Mouse (Mus musculus) stomach, embryonic 15.5 days (tissue): ENCODE measurements around the gene Fance. TPM values are rescaled to one million over a fixed set of nuclear protein-coding genes. Genes with fewer than 3 reads are reported as not detected.

Experiments used
- ATAC-seq: fragments of 200-750 bp; cut with Nextera tagmentation; 2 replicates; pipeline ENCODE4 v1.8.0; 2017; ENCODE audit warnings: low read depth, moderate number of reproducible peaks, moderate TSS enrichment; ENCODE audit not compliant: insufficient read depth, low FRiP score
- H3K27ac ChIP-seq: fragments of 300-500 bp; sonication (generic); 2 replicates; pipeline ENCODE4 v1.5.1; 2015; ENCODE audit warnings: mild to moderate bottlenecking, inconsistent platforms
- H3K27me3 ChIP-seq: fragments of 300-500 bp; sonication (generic); replicated peaks from 2 replicates; pipeline ENCODE4 v1.6.1; 2015; ENCODE audit warnings: inconsistent platforms
- H3K36me3 ChIP-seq: fragments of 300-500 bp; sonication (generic); 2 replicates; pipeline ENCODE4 v1.6.1; 2015; ENCODE audit warnings: inconsistent platforms
- H3K4me1 ChIP-seq: fragments of 300-500 bp; sonication (generic); 2 replicates; pipeline ENCODE4 v1.6.1; 2015; ENCODE audit warnings: inconsistent platforms
- H3K4me2 ChIP-seq: fragments of 300-500 bp; sonication (generic); 2 replicates; pipeline ENCODE4 v1.6.1; 2015; ENCODE audit warnings: mild to moderate bottlenecking, inconsistent platforms
- H3K4me3 ChIP-seq: fragments of 300-500 bp; sonication (generic); replicated peaks from 2 replicates; pipeline ENCODE4 v1.5.1; 2015; ENCODE audit warnings: inconsistent platforms
- H3K9ac ChIP-seq: fragments of 300-500 bp; sonication (generic); 2 replicates; pipeline ENCODE4 v1.6.1; 2015; ENCODE audit warnings: inconsistent platforms
- H3K9me3 ChIP-seq: fragments of 300-500 bp; sonication (generic); 2 replicates; pipeline ENCODE4 v1.6.1; 2016; ENCODE audit warnings: inconsistent platforms
- WGBS: fragments of 180-500 bp; shearing (Covaris S2); methylation state at CpG from one replicate; pipeline ENCODE4 v1.1.7; 2015; 5-methylcytosine and 5-hydroxymethylcytosine counted together
- polyA plus RNA-seq: library from polyadenylated mRNA; unstranded; fragments of >200 nt; fragmentation: Nextera tagmentation; extraction: Ambion mirVana; gene quantifications from 2 replicates; pipeline ENCODE4 v1.2.1, GENCODE M21; 2015

The Fance gene
- polyA plus RNA-seq, 1 experiment from 2014 or later = 26.9 TPM

GRCm38 (mm10) chr17:28344050-28344607 is 30.8 kb downstream of the Fance start:
- H3K9ac ChIP-seq = no peak overlapping the region
- ATAC-seq = no peak
- H3K4me3 ChIP-seq = 0 out of 2 replicates have a peak overlapping the region, but pooled peaks have one; percentile 3
- WGBS = 19% methylated on average over 4 of the region's 4 CpGs
- H3K9me3 ChIP-seq = no peaks in the 10 kb centered on the region
- no peaks in the 10 kb centered on the region for H3K27me3 ChIP-seq
- peaks cover 93% of the 10 kb centered on the region for H3K4me1 ChIP-seq
- H3K36me3 ChIP-seq = peaks cover 7% of the 10 kb centered on the region; the same call in 1 of the 2 replicates
- peak overlapping the region; percentile 55 for H3K4me2 ChIP-seq
- H3K27ac ChIP-seq = peak overlapping the region; percentile 98

- H3K9me3 ChIP-seq = no peaks in the 10 kb centered on the region
- peak overlapping the region; percentile 30 for H3K4me3 ChIP-seq
- 47% methylated on average over 3 of the region's 3 CpGs for WGBS
- no peak for ATAC-seq
- H3K4me2 ChIP-seq = peak overlapping the region; percentile 55
- no peak overlapping the region for H3K9ac ChIP-seq
- H3K27me3 ChIP-seq = no peaks in the 10 kb centered on the region
- H3K4me1 ChIP-seq = peaks cover 91% of the 10 kb centered on the region
- peaks cover 5% of the 10 kb centered on the region; the same call in 1 of the 2 replicates for H3K36me3 ChIP-seq
- peak overlapping the region; percentile 98 for H3K27ac ChIP-seq
Observed at GRCm38 (mm10) chr17:28344670-28345069, 31.4 kb downstream of the Fance start.

GRCm38 (mm10) chr17:28345271-28345721 is 32.0 kb downstream of the Fance start:
- WGBS = 5% methylated on average over 8 of the region's 8 CpGs
- peak overlapping the region; percentile 98 for H3K27ac ChIP-seq
- peaks cover 85% of the 10 kb centered on the region for H3K4me1 ChIP-seq
- ATAC-seq = peak; percentile 4; the same call in 1 of the 2 replicates
- H3K4me3 ChIP-seq = peak overlapping the region; percentile 30
- H3K4me2 ChIP-seq = peak overlapping the region; percentile 55
- H3K9me3 ChIP-seq = no peaks in the 10 kb centered on the region
- no peaks in the 10 kb centered on the region for H3K27me3 ChIP-seq
- no peaks in the 10 kb centered on the region for H3K36me3 ChIP-seq
- peak overlapping the region; percentile 9; the same call in 1 of the 2 replicates for H3K9ac ChIP-seq

GRCm38 (mm10) chr17:28345882-28346281 is 32.6 kb downstream of the Fance start:
- H3K4me3 ChIP-seq = peak overlapping the region; percentile 30
- H3K9ac ChIP-seq = 0 out of 2 replicates have a peak overlapping the region, but pooled peaks have one; percentile 9
- peak overlapping the region; percentile 98 for H3K27ac ChIP-seq
- WGBS = 9% methylated on average over 10 of the region's 10 CpGs
- no peaks in the 10 kb centered on the region for H3K36me3 ChIP-seq
- ATAC-seq = peak; percentile 2; the same call in 1 of the 2 replicates
- no peaks in the 10 kb centered on the region for H3K9me3 ChIP-seq
- peak overlapping the region; percentile 55 for H3K4me2 ChIP-seq
- H3K4me1 ChIP-seq = peaks cover 79% of the 10 kb centered on the region
- no peaks in the 10 kb centered on the region for H3K27me3 ChIP-seq

DNA sequence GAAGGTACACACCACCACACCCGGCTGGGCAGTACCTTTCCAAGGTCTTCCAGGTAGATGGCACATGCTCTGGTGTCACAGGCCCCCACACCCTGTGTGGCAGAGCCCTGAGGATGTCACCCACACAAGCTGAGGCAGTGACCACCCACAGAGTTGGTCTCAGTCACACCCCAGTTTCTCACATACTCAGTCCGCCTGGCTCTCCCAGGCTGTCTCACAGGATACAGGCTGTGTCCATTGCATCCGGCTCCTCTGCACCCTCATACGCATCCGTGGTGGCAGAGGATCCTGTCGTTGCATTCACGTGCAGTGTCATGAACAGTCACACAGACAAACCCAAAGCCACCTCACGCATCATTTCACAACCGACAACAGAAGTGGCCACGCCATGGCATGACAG is 34.0 kb downstream of the Fance start:
- Histone ChIP-seq H3K4me1 (peaks cover 76% of the 10 kb centered on the region), H3K9me3 (no peaks in the 10 kb centered on the region), H3K9ac (no peak overlapping the region), H3K4me2 (peak overlapping the region; percentile 87; the same call in 1 of the 2 replicates), H3K36me3 (no peaks in the 10 kb centered on the region), H3K27ac (peak overlapping the region; percentile 9; the same call in 1 of the 2 replicates), H3K27me3 (no peaks in the 10 kb centered on the region), H3K4me3 (0 out of 2 replicates have a peak overlapping the region, but pooled peaks have one; percentile 89)
- no peak for ATAC-seq
- WGBS = 75% methylated on average over 10 of the region's 10 CpGs

GRCm38 (mm10) chr17:28348211-28348610 is 34.9 kb downstream of the Fance start:
- H3K4me2 ChIP-seq = peak overlapping the region; percentile 87
- 36% methylated on average over 6 of the region's 6 CpGs for WGBS
- ATAC-seq = no peak
- H3K27me3 ChIP-seq = no peaks in the 10 kb centered on the region
- peaks cover 71% of the 10 kb centered on the region for H3K4me1 ChIP-seq
- H3K27ac ChIP-seq = peak overlapping the region; percentile 100
- peak overlapping the region; percentile 98; the same call in 1 of the 2 replicates for H3K9ac ChIP-seq
- no peaks in the 10 kb centered on the region for H3K36me3 ChIP-seq
- H3K9me3 ChIP-seq = no peaks in the 10 kb centered on the region
- peak overlapping the region; percentile 89 for H3K4me3 ChIP-seq

DNA sequence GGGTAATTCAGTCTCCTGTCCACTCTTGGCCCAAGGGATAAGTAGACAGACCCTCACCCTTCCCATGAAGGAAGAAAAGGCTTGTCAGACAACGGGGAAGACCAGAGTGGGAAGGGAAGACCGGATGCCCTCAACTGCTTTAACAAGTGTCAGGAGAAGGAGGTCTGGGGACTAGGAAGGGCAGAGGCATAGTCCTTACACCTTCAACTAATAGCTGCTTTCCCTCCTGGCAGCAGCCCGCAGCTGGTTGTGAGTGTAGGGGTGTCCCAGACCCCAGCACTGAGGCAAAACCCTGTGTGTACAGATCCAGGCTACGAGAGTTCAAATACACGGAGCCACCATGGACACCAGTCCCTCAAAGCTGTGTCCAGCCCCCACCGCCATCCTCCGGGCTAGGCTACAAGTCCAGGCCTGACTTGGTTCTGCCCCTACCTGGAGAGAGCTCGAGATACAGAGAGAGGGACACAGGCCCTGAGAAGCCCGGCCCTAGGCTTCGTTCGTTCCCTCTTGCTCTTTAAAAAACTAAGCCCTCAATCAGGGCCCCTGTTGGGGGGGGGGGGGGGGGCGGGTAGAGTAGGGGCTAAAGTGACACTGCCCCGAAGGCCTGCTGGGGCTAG is 36.1 kb downstream of the Fance start:
- ATAC-seq = no peak
- peak overlapping the region; percentile 87 for H3K4me2 ChIP-seq
- H3K9me3 ChIP-seq = no peaks in the 10 kb centered on the region
- H3K9ac ChIP-seq = peak overlapping the region; percentile 98
- no peaks in the 10 kb centered on the region for H3K27me3 ChIP-seq
- peak overlapping the region; percentile 100 for H3K27ac ChIP-seq
- 10% methylated on average over 13 of the region's 13 CpGs for WGBS
- H3K4me3 ChIP-seq = peak overlapping the region; percentile 89
- H3K4me1 ChIP-seq = peaks cover 59% of the 10 kb centered on the region
- no peaks in the 10 kb centered on the region for H3K36me3 ChIP-seq

DNA sequence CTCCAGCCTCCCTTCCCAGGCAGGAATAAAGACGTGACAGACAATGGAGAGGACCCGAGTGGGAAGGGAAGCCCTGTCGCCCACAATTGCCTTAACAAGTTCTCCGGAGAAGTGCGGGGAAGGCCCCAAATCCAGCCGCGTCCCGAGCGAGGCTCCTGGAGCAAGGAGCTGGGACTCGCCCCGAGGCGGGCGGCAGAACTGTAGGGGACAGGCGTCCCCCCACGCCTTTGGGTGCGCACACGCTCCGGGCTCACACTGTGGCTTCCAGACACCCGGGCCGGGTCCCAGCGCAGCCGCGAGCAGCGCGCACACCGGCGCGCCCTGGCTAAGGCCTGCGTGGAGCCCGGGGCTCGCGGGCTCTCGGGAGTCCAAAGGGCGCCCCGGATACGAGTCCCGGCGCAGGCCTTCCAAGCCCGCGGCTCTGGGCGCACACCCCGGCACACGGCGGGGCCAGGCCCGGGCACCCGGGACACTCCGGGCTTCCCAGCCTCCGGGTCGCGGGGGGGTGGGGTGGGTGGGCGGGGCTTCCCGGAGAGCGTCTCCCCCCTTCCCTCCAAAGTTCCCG is 36.7 kb downstream of the Fance start:
- peak; percentile 32 for ATAC-seq
- WGBS = under 1% methylated on average over 41 of the region's 54 CpGs

DNA sequence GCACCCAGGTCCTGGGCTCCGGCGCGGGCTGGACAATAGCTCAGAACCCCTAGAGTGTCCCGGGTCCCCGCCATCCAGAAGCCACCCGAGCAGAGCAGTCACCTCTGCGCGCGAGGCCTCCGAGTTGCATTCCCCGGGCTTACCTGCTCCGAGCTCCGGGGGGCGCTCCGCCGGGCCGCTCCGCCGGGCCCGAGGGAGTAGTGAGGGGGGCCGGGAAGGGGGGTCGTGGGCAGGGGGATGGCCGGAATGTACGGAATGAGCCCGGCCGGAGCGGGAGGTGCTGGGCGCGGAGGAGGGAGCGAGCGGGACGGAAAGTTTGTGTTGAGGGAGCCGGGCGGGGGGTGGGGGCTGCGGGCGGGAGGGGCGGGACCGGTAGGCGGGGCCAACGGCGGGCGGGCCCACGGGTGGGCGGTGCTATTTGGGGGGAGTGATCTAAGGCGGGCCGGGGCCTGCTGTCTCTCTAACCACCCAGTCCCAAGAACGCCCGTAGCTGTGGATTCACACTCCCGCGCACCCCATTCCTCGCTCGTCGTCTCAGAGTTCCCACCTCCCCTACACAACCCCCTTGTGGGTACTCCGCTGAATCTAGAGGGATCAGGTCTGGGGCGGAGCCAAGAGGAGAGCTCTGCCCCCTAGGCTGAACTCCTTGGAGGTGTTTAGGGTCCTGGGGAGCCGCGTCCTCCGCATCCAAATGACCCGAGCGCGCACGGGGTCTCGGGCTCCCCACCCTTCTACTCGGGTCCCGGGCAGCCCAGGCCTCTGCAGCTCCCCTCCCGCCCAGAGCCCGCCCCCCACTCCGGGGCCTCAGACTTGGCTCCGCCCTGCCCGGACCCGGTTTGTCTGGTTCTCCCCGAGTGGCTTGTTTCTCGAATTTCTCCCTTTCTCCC is 37.4 kb downstream of the Fance start, which contains the start of gene Tead3:
Gene Tead3, minus strand, starts transcription at position 352 of the 887 bp plus-strand sequence.
- under 1% methylated on average over 68 of the region's 73 CpGs for WGBS
- peak within 1 kb of the TSS; percentile 98 for H3K9ac ChIP-seq
- H3K4me2 ChIP-seq = peak within 1 kb of the TSS; percentile 87
- no peaks in the 10 kb centered on the region for H3K9me3 ChIP-seq
- H3K4me1 ChIP-seq = peaks cover 46% of the 10 kb centered on the region
- H3K27ac ChIP-seq = peak within 1 kb of the TSS; percentile 100
- peak within 1 kb of the TSS; percentile 89 for H3K4me3 ChIP-seq
- H3K27me3 ChIP-seq = no peaks in the 10 kb centered on the region
- H3K36me3 ChIP-seq = no peaks in the 10 kb centered on the region
- peak; percentile 85 for ATAC-seq

More for the DNA sequence above, 36.7 kb downstream of the Fance start:
- Histone ChIP-seq H3K27ac (peak overlapping the region; percentile 100), H3K27me3 (no peaks in the 10 kb centered on the region), H3K4me1 (peaks cover 53% of the 10 kb centered on the region), H3K36me3 (no peaks in the 10 kb centered on the region), H3K9me3 (no peaks in the 10 kb centered on the region), H3K9ac (peak overlapping the region; percentile 98), H3K4me2 (peak overlapping the region; percentile 87), H3K4me3 (peak overlapping the region; percentile 89)

GRCm38 (mm10) chr17:28351353-28351890 is 38.1 kb downstream of the Fance start:
- H3K27ac ChIP-seq = peak overlapping the region; percentile 100
- ATAC-seq = no peak
- peak overlapping the region; percentile 87 for H3K4me2 ChIP-seq
- under 1% methylated on average over 29 of the region's 29 CpGs for WGBS
- H3K4me1 ChIP-seq = peaks cover 39% of the 10 kb centered on the region
- H3K36me3 ChIP-seq = no peaks in the 10 kb centered on the region
- peak overlapping the region; percentile 89 for H3K4me3 ChIP-seq
- H3K27me3 ChIP-seq = no peaks in the 10 kb centered on the region
- H3K9ac ChIP-seq = peak overlapping the region; percentile 73
- H3K9me3 ChIP-seq = no peaks in the 10 kb centered on the region

GRCm38 (mm10) chr17:28352018-28352417 is 38.7 kb downstream of the Fance start:
- no peaks in the 10 kb centered on the region for H3K27me3 ChIP-seq
- peak overlapping the region; percentile 100; the same call in 1 of the 2 replicates for H3K27ac ChIP-seq
- 24% methylated on average over 11 of the region's 11 CpGs for WGBS
- no peaks in the 10 kb centered on the region for H3K36me3 ChIP-seq
- peak overlapping the region; percentile 87 for H3K4me2 ChIP-seq
- no peak overlapping the region for H3K9ac ChIP-seq
- ATAC-seq = no peak
- H3K4me3 ChIP-seq = peak overlapping the region; percentile 89
- H3K4me1 ChIP-seq = peaks cover 33% of the 10 kb centered on the region
- H3K9me3 ChIP-seq = no peaks in the 10 kb centered on the region
